In the genomic region with DNA sequence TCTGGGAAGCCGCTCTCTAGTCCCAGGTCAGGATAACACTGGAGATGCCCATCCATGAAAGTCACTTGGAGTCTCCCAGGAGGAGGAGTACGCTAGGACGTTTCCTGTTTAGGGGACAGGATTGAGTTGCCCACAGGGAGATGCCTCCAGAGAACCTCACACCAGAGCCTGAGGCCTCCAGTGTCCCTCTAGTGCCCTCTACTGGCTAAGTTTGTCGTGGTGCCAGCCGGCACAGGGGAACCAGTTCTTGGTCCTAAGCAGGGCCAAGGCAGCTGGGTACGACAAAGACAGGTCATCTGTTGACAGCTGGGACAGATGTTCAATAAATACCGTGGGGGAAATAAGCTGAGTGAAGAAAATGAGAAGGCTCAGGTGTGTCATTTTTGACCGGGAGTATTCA, we compare ENCODE assay signal across 9 mouse cellular contexts.
A peak's percentile ranks its signal among the peaks of the same experiment; 100 is the strongest.
DNase-seq lines count a peak whose midpoint lies in the region; ATAC-seq and TF ChIP-seq lines count a peak whose summit lies in the region.
"Had no signal": no experiment of that assay in that cellular context is flagged by ENCODE, and none has a peak within 500 bp of the region (broad histone marks: within the 10 kb centered on the region; RNA-seq: fewer than 3 reads in every experiment).

No protein-coding gene starts in this region.

- TF ChIP-seq POLR2A in cerebellum, adult 2 months (IDR thresholded peaks at IDR 0.05; ENCODE audit: borderline replicate concordance, insufficient read depth, low read length): no peak

- H3K4me1 ChIP-seq in cerebellum, adult 2 months (ENCODE audit: control insufficient read depth, insufficient read depth, low read length): no peaks in the 10 kb centered on the region
- 0 out of 2 replicates have a peak, but pooled peaks cover 4% of the 10 kb centered on the region for H3K4me1 ChIP-seq in hindbrain, embryonic 13.5 days (replicated peaks)
- H3K4me1 ChIP-seq: megakaryocyte, embryonic 14.5 days had no signal

- H3K27me3 ChIP-seq in cerebellum, adult 2 months (ENCODE audit: control insufficient read depth, insufficient read depth, low read length): no peaks in the 10 kb centered on the region
- H3K27me3 ChIP-seq in hindbrain, embryonic 13.5 days: 0 out of 2 replicates have a peak, but pooled peaks cover 8% of the 10 kb centered on the region

- TF ChIP-seq CTCF in cerebellum, adult 2 months (IDR thresholded peaks at IDR 0.05; ENCODE audit: borderline replicate concordance, insufficient read depth, low read depth, low read length): peak; percentile 90

- no peak overlapping the region for H3K4me2 ChIP-seq in hindbrain, embryonic 13.5 days

- no peak overlapping the region for H3K9ac ChIP-seq in hindbrain, embryonic 13.5 days

- H3K36me3 ChIP-seq in hindbrain, embryonic 13.5 days: no peaks in the 10 kb centered on the region

- DNase-seq in WW6 (ENCODE audit: low read depth, low spot score): peak; percentile 46
- peak; percentile 75 to 81 for DNase-seq in cerebellum, adult 2 months
- peak; percentile 10 to 54 for DNase-seq in frontal cortex, postnatal 10 days (ENCODE audit: low spot score in 2 of 2)
- peak; percentile 73 to 80 for DNase-seq in layer of hippocampus, postnatal 10 days (ENCODE audit: low spot score in 2 of 2)
- DNase-seq in lung, postnatal 14 days: peak; percentile 88
- DNase-seq in right cerebral cortex, postnatal 4 days: peak; percentile 58
- DNase-seq in urinary bladder, postnatal 36 days (ENCODE audit: low spot score in 2 of 2): peak; percentile 62 to 73

- no peaks in the 10 kb centered on the region for H3K9me3 ChIP-seq in hindbrain, embryonic 13.5 days

- ATAC-seq in hindbrain, embryonic 13.5 days (ENCODE audit: low FRiP score): 0 out of 2 replicates have a peak, but pooled peaks have one; percentile 32

- no peak overlapping the region for H3K4me3 ChIP-seq in cerebellum, adult 2 months (replicated peaks; ENCODE audit: insufficient read depth, low read depth, low read length)
- no peak overlapping the region for H3K4me3 ChIP-seq in hindbrain, embryonic 13.5 days
- H3K4me3 ChIP-seq: megakaryocyte, embryonic 14.5 days had no signal

- WGBS in cerebellum, adult 2 months: 35% methylated on average over 8 of the region's 8 CpGs
- 39% methylated on average over 8 of the region's 8 CpGs for WGBS in hindbrain, embryonic 13.5 days

- no peak overlapping the region for H3K27ac ChIP-seq in cerebellum, adult 2 months (ENCODE audit: insufficient read depth, low read length)
- H3K27ac ChIP-seq in hindbrain, embryonic 13.5 days: no peak overlapping the region

Comparison
In these comparisons a context has a peak if more than half of its experiments do, and no peak if none do; other contexts are left out.
1. DNase-seq: peak in every context shown above with its lines; median percentile 88 in lung, postnatal 14 days; 78 in cerebellum, adult 2 months; 76 in layer of hippocampus, postnatal 10 days; 68 in urinary bladder, postnatal 36 days; 58 in right cerebral cortex, postnatal 4 days; 46 in WW6; 32 in frontal cortex, postnatal 10 days.